Mouse (Mus musculus) layer of hippocampus, postnatal 36 days (tissue): Measurements from ENCODE around the gene Gadd45b. TPM values are rescaled to one million over a fixed set of nuclear protein-coding genes. Genes with fewer than 3 reads are reported as not detected.

ENCODE experiments used
- DNase-seq, 2 experiments: peaks; one replicate each; pipeline ENCODE4 v3.0.0; 2022
- total RNA-seq, 2 experiments: library from RNA; stranded (reverse); gene quantifications; 2 replicates each; pipeline ENCODE4 v1.2.3; 2021

Gadd45b gene
- total RNA-seq, 2 experiments from 2014 or later, result 17.7 to 19.1 TPM

- DNase-seq, result no peak
These were observed 20.3 kb upstream of the Gadd45b start for GRCm38 (mm10) chr10:80909375-80910162.

DNA sequence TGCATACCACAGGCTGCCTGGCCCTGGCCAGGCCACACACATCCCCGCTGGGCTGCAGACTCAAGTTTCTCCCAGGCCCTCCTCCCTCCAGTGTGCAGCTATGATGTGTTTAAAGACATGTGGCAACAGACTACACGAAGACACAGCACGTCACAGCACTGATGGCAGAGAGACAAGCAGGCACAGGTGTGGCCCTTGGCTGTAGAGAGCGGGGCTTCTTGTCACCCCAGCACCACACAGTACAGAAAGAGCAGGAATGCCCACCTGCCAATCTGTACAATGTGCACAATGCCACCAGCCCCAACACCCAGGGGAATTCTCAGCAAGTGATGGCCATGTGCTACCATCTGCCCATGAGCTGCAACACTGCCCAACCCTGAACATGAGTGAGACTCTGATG is 18.5 kb upstream of the Gadd45b start:
- DNase-seq, result no peak

GRCm38 (mm10) chr10:80911891-80912290 is 18.0 kb upstream of the Gadd45b start:
- DNase-seq, result no peak

GRCm38 (mm10) chr10:80913364-80914011 is 16.4 kb upstream of the Gadd45b start:
- no peak for DNase-seq

DNA sequence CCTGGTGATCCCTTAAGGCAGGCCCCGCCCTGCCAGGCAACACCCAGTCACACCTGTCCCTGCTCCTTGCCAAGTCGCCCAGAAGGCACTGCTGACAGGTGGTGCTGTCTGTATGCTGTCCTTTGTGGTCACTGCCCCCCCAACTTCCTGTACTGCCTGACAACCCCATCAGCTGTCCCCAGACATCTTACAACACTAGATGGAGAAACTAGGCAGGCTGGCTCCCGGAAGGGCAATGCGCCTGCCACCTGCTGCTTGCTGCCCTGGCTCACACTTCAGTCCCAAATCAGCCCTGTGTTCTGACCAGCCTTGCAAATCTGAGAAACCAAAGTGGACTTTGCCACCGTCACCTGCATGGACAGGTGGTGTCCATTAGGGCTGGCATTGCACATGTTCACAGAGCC is 15.6 kb upstream of the Gadd45b start:
- DNase-seq, result no peak

DNA sequence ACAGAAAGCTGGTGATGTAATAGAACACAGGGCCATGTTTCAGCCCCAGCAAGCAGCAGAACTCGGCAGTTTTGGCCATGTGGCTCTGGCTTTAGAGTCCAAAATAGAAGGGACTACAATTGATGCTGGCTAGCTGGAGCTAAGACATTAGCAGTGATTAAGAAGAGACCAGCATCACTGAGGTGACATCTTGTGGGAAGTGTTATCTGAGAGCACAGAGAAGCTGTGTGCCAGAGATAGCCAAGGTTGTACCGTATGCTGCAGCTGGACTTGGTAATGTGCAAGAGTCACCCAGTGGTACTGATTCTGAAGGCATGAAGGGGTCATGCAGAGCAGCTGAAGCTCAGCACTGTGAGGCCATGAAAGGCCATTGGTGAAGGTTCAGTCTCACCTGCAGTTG is 14.6 kb upstream of the Gadd45b start:
- no peak for DNase-seq

GRCm38 (mm10) chr10:80915736-80916135 is 14.1 kb upstream of the Gadd45b start:
- no peak for DNase-seq

DNA sequence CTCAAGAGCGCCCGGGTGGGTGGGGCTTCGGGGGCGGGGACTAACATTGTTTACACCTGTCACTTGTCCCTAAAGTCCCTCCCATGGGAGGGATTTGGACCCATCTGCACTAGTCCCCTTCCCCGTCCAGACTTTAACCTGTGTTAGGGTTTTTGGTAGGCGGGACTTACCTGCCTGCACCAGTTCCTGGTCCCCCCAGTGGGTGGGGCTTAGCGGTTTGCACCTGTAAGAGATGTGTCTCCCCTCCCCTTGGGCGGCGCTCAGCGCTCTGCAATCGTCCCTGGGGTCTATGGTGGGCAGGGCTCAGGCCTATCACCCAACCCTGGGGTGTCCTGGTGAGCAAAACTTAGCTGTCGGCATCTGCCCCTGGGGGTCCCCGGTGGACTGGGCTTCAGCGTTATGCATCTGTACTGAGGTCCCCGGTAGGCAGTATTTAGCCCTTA is 12.5 kb upstream of the Gadd45b start:
- no peak for DNase-seq

DNA sequence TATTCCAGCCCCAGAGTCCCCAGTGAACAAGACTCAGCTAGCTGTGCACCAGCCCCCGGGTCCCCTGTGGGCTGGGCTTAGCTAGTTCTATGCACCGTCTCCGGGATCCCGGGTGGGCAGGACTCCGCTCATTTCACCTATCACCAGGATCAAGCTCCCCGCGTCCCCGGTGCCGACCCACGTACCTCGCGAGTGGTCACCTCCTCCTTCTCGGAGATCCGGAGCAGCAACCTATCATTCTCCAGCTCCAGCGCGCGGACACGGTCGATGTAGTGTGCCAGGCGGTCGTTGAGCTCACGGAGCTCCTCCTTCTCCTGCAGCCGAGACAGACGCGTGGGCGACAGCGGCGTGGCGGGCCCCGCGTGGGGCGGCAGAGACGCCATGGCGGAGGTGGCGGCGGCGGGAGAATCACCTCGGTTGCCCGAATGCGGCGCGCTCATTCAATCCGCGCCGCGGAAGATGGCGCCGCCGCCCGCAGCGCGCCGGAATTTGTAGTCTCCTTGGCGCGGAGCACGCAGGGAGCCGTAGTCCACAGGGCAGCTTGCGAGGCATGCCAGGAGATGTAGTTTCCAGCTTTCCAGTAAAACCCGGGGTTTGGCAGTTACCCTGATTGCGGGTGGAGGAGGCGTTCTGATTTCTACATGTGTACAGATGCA is 12.0 kb upstream of the Gadd45b start, which contains the start of gene Lmnb2:
TSS of gene Lmnb2 (minus strand) at position 467 of the 656 bp plus-strand sequence.
- DNase-seq, result peak; percentile 81 to 85

DNA sequence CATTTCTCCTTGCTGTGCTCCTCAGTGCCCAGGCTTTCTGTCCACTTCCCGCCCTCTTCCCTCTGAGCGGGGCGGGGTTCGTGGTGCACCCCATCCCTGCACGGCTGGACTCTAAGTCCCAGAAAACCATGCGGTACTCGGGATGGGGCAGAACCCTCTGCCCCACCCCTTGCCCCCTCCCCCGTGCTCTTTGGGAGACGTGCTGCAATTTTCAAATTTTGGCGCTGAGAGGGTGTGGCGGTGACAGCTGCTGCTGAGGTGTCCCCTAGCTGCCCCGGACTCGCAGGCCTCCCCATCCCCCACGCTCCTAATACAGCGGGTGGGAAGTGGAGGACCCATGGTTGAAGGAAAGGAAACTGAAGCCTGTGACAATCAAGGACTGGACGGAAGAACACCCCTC is 8.0 kb upstream of the Gadd45b start:
- DNase-seq, result no peak

GRCm38 (mm10) chr10:80925472-80925871 is 4.4 kb upstream of the Gadd45b start:
- DNase-seq, result no peak

DNA sequence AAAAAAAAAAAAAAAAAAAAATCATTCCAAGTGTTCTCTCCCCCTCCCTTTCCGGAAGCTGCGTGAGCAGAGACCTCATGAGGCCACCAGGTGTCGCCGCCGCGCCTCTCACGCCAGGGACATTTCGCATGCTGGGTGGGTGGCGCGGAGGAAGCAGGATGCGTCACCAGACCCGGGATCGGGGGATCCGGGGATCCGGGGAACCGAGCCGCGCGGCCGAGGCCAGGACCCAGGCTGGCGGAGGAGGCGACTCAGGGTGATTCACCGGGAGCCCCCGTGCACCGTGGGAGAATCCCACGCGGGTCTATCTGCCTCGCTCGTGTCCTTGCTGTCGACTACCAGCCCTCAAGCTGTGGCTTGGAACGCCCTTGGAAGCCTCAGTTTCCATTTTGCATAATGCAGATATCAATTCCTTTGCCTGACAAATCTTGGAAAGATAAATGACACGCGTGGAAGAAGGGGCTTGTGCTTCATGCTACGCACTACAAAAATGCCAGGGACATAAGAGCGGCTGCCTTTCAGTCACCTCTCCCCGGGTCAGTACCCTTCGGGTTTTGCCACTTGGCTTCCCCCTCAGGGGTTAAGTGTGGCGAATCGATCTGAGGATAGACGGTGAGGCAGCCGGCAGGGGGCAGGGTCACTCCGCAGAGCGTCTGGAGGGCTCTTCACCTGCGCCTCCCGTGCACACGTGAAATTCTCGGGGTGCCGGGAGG is 1.1 kb upstream of the Gadd45b start:
- DNase-seq, result peak; percentile 91 to 92

GRCm38 (mm10) chr10:80930361-80931152 is 684 bp downstream of the Gadd45b start:
- DNase-seq, result peak; percentile 35 to 50

- DNase-seq, result no peak
These were observed 1.3 kb downstream of the Gadd45b start for GRCm38 (mm10) chr10:80931153-80931671.

- DNase-seq, result no peak
These were observed 1.8 kb downstream of the Gadd45b start for GRCm38 (mm10) chr10:80931695-80932094.

- DNase-seq, result no peak
These were observed 2.3 kb downstream of the Gadd45b start for GRCm38 (mm10) chr10:80932206-80932605.

DNA sequence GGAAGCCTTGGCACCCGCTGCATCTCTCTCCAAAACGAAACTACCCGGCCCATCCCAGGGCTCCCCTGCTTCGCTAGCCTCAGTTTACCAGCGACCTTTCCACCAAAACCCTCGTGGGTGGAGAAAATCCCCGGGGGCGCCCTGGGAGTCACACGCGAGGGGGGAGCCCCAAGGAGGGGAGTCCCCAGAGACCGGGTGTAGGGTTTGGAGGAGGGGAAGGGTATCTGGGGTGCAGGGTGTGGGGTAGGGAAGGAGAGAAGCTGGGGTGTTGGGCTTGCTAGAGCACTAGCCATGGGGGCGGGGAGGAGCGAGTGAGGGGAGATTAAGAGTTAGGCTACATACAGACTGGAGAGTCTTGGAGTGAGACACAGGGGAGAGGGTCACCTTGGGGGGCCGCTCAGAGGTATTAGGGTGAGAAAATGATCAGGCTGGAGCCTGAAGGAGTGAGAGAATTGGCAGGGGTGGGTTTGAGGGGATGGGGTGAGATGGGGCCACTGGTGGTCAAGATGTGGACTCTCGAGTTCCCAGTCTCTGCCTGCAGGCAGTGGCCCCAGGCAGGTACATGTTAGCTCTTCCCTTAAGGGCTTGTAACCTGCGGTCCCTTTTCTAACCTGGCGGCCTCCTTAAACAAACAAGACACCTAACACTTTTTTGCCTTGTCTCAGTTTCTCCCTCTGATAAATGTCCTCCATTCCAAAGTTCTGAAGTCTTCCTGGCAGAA is 3.0 kb downstream of the Gadd45b start:
- DNase-seq, result no peak

GRCm38 (mm10) chr10:80933421-80933979 is 3.6 kb downstream of the Gadd45b start:
- DNase-seq, result no peak

- DNase-seq, result no peak
These were observed 4.5 kb downstream of the Gadd45b start for GRCm38 (mm10) chr10:80934136-80934985.

- no peak for DNase-seq
These were observed 5.4 kb downstream of the Gadd45b start for GRCm38 (mm10) chr10:80935241-80935640.
